Mouse (Mus musculus) CH12.LX (cell line): Measurements from ENCODE around the gene Usmg5.

Source experiments
- CHD1 ChIP-seq: IDR thresholded peaks from 2 replicates; pipeline ENCODE4 v1.6.1; 2012; ENCODE audit warnings: low read depth, low read length, improper control_type of control experiment, inconsistent platforms
- CTCF ChIP-seq, 2 experiments: IDR thresholded peaks in 1 of 2; conservative IDR thresholded peaks in 1 of 2; 2 replicates each; pipeline ENCODE4 v1.5.1; 2011 to 2012; ENCODE audit warnings: low read depth in 2 of 2, low read length in 2 of 2, improper control_type of control experiment in 1 of 2, inconsistent platforms in 1 of 2, mild to moderate bottlenecking in 1 of 2, moderate library complexity in 1 of 2
- EP300 ChIP-seq: IDR thresholded peaks from 2 replicates; pipeline ENCODE4 v1.6.1; 2011; ENCODE audit warnings: low read length, improper control_type of control experiment
- ETS1 ChIP-seq: conservative IDR thresholded peaks from 2 replicates; pipeline ENCODE4 v1.6.1; 2012; ENCODE audit warnings: low read depth, mild to moderate bottlenecking, inconsistent platforms, low read length, improper control_type of control experiment, moderate library complexity
- GABPA ChIP-seq: IDR thresholded peaks from 2 replicates; pipeline ENCODE4 v1.6.1; 2012; ENCODE audit warnings: low read depth, low read length, improper control_type of control experiment, inconsistent platforms; ENCODE audit not compliant: insufficient replicate concordance
- KAT2A ChIP-seq: IDR thresholded peaks from 2 replicates; pipeline ENCODE4 v1.6.1; 2012; ENCODE audit warnings: low read length, improper control_type of control experiment, inconsistent platforms; ENCODE audit not compliant: insufficient replicate concordance
- MAX ChIP-seq: IDR thresholded peaks from 2 replicates; pipeline ENCODE4 v1.6.1; 2011; ENCODE audit warnings: low read length, improper control_type of control experiment
- POLR2A ChIP-seq: IDR thresholded peaks from 2 replicates; pipeline ENCODE4 v1.6.1; 2011; ENCODE audit warnings: low read depth, mild to moderate bottlenecking, improper control_type of control experiment, low read length
- POLR2AphosphoS2 ChIP-seq: IDR thresholded peaks from 2 replicates; pipeline ENCODE4 v1.6.1; 2011; ENCODE audit warnings: low read depth, low read length, improper control_type of control experiment
- RAD21 ChIP-seq: IDR thresholded peaks from 2 replicates; pipeline ENCODE4 v1.6.1; 2011; ENCODE audit warnings: low read depth, mild to moderate bottlenecking, low read length, improper control_type of control experiment, moderate library complexity
- ZC3H11A ChIP-seq: IDR thresholded peaks from 2 replicates; pipeline ENCODE4 v1.6.1; 2012; ENCODE audit warnings: low read depth, mild to moderate bottlenecking, inconsistent platforms, low read length, improper control_type of control experiment
- ZKSCAN1 ChIP-seq: IDR thresholded peaks from 2 replicates; pipeline ENCODE4 v1.6.1; 2012; ENCODE audit warnings: low read depth, inconsistent platforms, low read length, improper control_type of control experiment, borderline replicate concordance
- ZMIZ1 ChIP-seq: IDR thresholded peaks from 2 replicates; pipeline ENCODE4 v1.6.1; 2012; ENCODE audit warnings: low read depth, mild to moderate bottlenecking, inconsistent platforms, low read length, improper control_type of control experiment

DNA sequence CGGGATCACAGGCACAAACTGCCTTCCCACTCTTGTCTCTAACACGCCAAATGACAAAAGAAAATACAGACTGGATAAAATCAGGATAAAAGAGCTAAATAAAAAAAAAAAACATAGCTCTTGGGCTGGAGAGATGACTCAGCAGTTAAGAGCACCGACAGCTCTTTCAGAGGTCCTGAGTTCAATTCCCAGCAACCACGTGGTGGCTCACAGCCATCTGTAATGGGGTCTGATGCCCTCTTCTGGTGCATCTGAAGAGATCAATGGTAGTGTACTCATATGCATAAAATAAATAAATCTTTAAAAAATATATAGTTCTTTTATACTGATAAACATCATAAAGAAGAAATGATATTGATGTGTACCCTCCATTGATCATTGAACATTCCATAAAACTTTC lies 37.5 kb downstream of the Usmg5 start:
- no peak for TF ChIP-seq ZC3H11A
- no peak for TF ChIP-seq POLR2AphosphoS2
- no peak for TF ChIP-seq CTCF (conservative IDR thresholded peaks at IDR 0.05 in 1 of 2, IDR thresholded peaks at IDR 0.05 in 1 of 2; ENCODE audit: low read depth in 2 of 2, low read length in 2 of 2)
- TF ChIP-seq POLR2A, result no peak
- no peak for TF ChIP-seq RAD21
- TF ChIP-seq ZKSCAN1, result no peak
- no peak for TF ChIP-seq ZMIZ1
- no peak for TF ChIP-seq ETS1
- no peak for TF ChIP-seq GABPA
- no peak for TF ChIP-seq EP300
- TF ChIP-seq MAX, result no peak
- TF ChIP-seq KAT2A, result no peak
- TF ChIP-seq CHD1, result no peak
